Mouse (Mus musculus) T-helper 2 cell (primary cell): Measurements from ENCODE around the gene Aym1.
"Not testable (repeated sequence)": the region's sequence is repeated elsewhere in the genome, so short reads cannot be mapped to it uniquely, and the experiment has no call there.

ENCODE experiments used
- in situ Hi-C: fragments of 300-600 bp; cut with MboI, MseI; formaldehyde crosslinking; loops from one replicate; pipeline ENCODE4 v1.15.1; 2025; ENCODE audit warnings: high pct_unique_total_duplicates

Gene Aym1

DNA sequence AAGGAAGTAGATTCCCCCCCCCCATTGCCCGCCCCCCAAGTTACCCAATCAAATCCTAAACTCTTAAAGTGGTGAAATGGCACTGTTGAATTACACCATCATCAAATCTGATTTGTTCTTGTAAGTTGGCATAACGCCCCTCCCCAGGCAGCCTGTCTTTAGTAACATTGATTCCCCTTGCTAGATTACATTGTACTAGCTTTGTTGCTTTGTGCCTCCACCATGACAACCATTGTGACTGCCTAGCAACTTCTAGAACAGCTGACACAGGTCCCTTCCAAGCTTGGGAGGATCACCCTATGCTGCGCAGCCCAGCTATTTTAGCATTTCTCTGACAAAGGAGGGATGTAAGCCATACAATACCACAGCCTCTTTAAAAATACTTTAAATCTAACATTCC, 5.3 kb upstream of the Aym1 start:
- in situ Hi-C loops, result no loop called here

DNA sequence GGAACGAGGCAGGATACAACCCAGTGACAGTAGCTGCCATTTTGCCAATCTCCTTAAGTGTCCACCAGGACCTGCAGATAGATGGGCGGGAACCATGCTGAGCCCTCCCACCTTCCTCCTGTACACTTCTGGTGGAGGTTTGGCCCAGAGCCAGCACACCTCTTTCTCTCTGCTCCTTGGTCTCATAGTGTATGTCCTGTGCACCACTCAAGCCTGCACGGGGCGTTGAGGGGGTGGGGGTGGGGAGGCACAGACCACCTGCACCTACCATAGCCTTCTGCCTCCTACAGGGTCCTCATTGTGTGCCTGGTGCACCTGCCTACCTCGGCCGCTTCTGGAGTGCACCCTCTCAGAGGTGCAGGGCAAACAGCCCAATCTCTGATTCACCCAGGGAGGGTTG, 4.5 kb upstream of the Aym1 start:
- in situ Hi-C loops, result no loop called here

DNA sequence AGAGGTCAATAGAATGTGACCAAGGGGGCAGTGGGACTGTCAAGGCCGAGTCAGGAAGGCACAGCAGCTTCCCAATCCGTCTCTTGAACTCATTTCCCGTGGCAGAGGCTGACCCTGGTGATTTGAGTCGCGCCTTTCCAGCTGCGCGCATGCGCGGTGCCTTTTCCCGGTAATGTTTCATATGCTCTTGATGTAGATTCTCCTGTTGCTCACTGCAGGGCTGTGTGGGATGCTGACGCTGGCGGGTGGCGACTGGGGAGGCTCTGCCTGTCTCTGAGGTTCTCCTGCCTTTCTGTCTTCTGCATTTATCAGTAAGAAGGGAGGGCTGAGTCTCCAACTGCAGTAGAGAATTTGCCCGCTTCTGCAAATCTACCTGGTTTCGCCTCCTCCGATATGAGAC, 2.8 kb upstream of the Aym1 start:
- in situ Hi-C loops, result no loop called here

DNA sequence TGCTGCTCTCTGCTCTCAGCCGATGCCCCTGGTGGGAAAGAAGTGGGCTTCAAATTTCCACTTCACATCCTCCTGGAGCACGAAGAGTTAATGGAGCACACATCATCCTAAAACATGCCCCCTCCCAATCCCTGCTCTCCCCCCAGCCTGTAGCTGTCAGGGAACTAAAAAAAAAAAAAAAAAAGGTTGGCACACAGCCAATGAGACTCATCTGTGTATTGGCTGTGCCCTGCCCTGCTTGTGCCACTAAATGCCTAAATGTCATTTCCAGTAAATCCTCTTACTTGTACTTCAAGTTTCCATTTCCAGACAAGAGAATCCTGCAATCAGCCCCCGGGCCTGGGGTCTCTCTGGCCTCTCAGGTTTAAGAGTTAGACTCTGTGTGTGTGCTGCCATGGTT, 562 bp downstream of the Aym1 start:
- in situ Hi-C loops, result no loop called here

DNA sequence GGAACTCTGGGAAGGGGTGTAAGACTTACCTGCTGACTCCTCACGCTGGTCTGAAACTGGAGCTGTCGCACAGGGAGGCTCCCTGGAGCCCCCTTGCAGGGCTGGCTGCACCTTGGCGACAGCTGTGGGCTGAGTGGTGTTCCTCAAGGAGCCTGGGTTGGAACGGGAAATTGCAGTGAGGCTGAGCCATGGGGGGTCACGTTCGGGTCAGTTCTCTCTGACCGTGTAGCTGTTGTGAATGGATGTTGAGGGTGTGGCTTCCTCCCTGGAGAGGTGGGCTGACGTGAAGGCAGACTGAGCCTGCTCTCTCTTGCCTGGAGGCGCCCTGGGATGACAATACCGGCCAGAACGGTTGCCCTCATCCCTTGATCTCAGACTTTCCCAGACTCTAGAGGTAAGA, 1.7 kb downstream of the Aym1 start:
- in situ Hi-C loops, result no loop called here

DNA sequence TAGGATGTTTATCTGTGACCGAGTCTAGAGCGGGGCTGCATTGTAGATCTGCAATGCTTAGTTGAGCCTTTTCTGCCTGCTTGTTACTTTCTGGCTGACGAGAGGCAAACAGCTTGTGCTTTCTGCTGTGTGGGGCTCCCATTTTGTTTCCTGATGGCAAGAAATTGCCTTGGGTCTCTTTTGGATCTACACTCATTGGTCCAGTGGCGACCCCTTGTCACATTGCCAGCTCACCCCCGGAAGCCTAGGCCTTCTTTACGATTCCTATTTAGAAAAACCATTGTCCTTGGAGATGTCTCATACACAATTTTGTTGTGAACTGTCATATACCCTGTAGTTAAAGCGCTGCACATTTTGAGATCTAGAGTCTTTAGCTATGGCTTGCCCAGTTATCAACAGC, 4.2 kb downstream of the Aym1 start:
- in situ Hi-C loops, result no loop called here

DNA sequence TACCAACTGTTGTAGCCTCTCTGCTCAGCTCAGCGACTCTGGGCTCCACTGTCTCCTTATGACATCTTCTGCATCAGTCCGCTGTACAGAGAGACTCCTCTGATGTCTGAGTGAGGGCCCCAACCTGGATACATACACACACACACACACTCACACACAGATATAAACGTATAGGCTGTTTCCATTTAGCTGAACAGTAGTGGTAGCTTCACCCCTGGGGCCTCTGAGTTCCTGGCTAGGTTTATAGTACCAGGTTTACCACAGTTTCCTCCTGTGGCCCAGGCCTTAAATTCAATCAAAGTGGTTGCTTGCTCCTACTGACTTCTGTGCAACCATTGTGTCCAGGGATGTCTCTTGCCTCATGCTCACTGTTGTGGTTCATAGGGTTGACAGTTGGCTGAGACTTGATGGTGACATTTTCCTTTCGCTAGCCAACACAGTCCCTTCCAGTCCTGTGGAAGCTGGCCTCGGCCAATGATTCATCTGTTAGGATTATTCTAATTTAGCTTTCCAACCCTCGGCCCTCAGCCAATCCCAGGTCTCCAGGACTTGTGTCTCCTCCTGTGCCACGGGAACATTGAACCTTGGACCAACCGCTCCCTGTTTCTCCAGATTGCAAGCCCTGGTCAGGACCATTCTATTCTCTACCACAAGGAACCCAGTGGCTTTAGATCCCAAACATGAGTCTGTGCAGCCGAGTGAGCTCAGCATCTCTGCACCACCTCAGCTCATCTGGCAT, 5.3 kb downstream of the Aym1 start:
- in situ Hi-C loops, result no loop called here

DNA sequence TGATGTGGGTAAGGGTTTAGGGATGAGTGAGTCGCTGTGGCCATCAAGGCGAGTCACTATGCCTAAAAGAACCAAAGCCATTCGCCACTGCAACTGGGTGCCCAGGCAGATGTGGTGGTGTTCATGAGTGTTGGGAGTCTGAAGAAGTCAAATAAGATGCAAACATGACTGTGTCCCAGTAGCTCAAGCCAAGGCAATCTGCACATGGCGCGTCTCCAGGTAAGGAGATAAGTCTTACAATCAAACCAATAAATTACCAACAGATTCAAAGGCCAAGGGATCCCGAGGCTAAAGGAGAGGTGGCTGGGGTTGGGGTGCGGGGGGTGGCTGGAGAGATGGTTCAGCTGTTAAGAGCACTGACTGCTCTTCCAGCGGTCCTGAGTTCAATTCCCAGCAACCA, 6.1 kb downstream of the Aym1 start:
- in situ Hi-C loops, result no loop called here

DNA sequence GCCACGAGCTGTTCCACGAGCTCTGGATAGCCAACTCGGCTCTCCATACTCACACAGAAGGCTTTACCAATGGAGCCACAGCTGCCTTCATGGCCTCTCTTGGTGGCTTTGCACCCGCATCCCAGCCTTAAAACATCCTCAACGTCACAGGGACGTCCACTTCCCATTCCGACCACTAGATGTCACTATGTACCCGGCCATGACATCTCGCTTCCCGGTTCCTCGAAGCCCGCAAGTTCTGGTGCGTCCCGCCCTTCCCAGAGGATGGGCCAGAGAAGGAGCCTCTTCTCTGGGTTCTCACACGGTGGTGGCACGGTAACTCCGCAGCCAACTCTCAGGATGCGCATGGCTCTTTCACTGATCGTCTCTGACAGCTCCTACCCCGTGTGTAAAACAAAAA, 8.8 kb downstream of the Aym1 start:
- in situ Hi-C loops, result no loop called here

DNA sequence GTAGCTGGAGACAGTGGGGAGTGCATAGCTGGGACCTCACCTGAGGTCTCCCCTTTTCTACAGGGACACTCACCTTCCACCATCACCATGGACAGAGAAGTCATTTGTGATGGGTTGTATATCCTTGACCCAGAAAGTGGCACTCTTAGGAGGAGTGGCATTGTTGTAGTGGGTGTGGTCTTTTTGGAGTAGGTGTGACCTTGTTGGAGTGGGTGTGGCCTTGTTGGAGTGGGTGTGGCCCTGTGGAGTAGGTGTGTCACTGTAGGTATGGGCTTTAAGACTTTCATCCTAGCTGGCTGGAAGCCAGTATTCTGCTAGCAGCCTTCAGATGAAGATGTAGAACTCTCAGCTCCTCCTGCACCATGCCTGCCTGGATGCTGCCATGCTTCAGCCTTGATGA, 10.6 kb downstream of the Aym1 start:
- in situ Hi-C loops, result not testable (repeated sequence)

DNA sequence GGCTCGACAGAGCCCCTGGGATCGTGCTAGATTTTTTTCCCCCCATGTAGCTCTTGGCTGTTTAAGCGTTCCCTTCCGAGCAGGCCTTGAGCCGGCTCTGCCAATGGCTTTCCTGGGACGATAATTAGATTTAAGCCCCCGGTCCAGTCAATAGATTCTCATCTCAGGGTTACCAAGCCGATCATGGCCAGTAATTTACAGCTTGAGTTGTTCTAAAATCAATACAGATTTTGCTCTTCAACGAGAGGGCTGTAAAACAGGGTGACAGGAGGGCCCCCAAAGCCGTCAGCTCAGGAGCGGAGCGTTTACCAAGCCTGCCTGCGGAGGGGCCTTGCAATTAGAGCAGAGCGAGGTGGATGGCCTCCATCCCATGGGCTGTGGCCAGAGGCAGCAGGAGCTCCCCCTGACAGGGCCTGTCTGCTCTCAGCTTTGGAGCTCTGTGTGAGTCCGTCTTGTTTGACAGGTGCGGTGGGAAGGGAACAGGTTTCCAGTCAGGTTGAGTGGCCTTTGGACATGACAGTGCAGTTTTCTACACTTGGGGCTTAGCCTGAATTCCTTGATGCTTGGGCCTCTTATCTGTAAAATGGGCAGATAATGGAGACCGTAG, 12.3 kb downstream of the Aym1 start:
- in situ Hi-C loops, result no loop called here

DNA sequence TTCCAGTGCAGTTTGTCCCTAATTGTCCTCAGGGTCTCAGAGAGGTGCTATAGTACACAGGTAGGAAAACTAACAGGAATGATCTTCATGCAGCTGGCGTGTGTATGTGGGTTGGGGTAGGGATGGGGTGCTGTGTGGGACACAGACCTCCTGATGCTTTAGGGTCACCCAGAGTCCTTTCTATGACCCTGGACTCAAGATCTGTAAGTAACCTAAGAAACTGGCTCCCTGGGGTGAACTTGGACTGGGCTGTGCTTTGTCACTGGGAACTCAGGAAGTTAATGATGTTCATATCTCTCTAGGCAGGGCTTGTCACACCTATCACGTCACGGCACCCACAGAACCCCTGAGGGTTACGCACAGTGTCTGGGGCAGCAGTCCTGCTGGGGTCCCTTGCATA, 15.4 kb downstream of the Aym1 start:
- in situ Hi-C loops, result no loop called here

DNA sequence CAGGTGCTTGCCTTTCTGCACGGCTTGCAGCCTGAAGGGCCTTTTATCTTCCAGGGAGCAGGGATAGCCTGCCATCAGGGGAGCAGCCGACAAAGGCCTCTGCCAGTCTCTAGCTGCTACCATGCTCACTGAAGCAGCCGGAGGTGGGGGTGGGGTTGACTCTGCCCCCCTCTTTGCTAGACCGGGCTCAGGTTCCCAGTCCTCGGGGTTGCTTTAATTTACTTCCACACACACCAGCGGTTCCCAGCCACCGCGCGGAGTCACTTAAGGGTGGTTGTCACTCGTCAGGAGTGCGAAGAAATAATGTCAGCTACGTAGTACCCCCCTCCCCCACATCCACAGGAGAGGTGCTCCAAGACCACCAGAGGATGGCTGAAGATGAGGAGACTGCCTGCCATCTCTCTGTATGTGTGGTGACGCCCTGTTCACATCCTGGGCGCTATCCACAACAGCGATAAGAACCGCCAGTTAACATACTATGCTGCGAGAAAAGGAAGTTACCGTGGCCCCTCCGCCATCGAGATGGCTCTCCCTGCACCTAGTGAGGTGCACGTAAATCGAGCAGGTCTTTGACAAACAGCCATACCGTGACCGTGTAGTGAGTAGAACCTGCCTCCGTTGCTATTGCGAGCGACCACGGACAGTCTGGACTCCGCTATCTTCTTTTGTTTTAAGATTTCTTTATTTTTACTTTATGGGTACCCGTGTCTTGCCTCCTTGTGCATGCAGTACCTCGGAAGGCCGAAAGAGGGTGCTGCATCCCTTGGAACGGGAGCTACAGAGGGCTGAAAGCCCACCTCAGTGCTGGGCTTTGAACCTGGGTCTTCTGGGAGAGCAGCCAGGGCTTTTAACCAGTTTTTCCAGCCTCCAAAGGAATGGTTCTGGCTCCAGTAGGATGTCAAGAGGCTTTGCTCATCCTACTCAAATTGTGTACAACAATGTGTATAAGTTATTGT, 16.2 kb downstream of the Aym1 start:
- in situ Hi-C loops, result no loop called here

DNA sequence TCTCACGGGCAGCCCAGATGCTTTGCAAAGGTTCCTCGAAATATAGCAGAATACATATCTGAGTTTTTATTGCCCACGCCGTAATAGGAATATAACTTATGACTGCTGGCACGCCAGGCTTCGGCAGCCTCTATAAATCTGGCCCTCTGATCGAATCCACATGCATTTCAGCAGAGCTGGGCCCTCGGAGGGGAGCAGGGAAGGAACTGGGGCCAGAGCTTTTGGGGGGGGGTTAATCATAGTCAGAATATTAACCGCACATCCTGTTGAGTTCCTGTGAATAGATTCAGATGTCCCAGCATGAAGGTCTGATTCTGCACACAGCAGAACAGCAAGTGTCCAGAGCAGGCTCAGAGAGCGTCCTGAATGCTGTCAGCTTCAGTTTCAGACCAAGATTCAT, 17.2 kb downstream of the Aym1 start:
- in situ Hi-C loops, result no loop called here

DNA sequence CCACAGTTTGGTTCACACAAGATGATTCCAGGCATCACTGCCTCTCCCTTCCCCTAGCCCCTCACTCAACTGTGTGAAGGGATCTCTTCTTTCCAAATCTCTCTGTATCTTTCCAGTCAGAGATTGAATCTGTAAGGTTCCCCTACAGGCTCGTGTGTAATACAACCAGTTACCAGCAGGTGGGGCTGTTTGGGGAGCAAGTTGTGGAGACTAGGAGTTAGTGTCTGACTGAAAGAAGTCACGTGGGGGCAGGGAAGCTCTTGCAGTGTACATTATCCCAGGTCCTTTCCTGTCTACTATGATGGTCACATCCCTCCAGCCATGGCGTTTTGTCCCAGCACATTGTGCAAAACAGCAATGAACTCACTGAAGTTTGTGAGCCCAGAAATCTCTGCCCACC, 18.7 kb downstream of the Aym1 start:
- in situ Hi-C loops, result loop anchor here (5.0 kb wide), 1 partner anchor 342 kb away; no protein-coding TSS in a partner anchor

DNA sequence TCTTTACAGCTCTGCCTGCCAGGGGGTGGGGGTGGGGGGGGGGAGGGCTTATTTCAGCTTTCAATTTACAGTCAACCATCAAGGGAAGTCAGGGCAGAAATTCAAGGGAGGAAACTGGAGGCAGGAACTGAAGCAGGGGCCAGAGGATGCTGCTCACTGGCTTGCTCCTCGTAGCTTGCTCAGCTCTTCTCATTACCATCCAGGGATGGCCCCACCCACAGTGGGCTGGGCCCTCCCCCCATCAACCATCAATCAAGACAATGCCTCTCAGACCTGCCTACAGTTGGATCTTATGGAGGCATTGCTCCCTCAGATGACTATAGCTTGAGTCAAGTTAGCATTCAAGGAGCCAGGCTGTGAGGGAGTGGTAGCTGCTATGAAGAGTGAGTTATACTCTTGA, 19.2 kb downstream of the Aym1 start:
- in situ Hi-C loops, result loop anchor here (5.0 kb wide), 1 partner anchor 341 kb away; no protein-coding TSS in a partner anchor

DNA sequence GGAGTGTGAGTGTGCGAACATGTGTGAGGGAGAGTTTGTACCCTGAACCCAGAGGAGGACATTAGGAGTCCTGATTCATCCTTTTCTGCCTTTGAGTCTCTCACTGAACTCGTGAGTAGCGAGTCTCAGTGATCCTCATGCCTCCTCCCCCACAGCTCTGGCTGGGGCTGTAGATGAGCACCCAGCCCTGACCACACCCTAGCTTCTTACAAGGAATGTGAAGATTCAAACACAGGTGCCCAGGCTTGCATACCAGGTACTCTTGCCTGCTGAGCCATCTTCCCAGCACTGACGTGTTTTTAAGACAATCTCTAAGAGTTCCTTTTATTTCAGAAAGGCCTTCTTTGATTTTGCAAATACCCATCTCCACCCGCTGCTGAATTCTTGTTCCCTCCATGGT, 22.3 kb downstream of the Aym1 start:
- in situ Hi-C loops, result loop anchor here (5.0 kb wide), 1 partner anchor 338 kb away; no protein-coding TSS in a partner anchor

DNA sequence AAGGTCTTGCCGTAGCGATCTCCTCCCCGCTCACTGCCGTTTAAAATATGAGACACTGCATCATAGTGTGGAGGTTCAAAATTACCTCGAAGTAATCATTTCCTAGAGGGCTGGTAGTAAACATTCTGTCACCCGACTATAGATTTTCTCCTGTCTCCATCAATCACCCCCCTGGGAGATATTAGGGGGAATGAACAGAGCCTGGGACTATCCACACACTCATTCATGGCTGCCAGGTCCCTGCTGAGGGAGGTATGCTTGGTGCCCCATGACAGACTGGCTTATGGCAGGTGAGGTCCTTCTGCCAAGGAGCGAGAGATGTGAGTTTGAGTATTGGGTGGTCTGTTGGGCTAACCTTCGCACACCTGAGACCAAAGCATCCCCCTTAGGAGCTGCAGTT, 23.5 kb downstream of the Aym1 start:
- in situ Hi-C loops, result no loop called here

DNA sequence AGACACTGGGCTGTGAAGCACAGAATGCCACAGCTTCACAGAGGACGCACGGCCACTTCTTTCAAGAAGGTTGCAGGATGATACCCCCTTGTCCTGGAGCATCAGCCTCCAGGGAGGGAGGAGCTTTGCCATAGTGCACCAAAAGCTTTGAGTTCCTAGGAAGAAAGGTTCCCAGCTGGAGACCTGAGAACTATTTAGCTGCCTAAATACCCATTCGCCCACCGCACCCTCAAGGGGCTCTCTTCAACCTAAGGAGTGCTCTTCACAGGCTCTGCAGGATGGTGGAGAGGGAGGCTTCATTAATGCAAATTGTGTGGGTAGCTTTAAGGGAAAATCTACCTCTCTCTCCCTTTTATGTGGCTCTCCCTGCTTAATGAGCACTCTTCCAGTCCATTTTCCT, 25.5 kb downstream of the Aym1 start:
- in situ Hi-C loops, result no loop called here

DNA sequence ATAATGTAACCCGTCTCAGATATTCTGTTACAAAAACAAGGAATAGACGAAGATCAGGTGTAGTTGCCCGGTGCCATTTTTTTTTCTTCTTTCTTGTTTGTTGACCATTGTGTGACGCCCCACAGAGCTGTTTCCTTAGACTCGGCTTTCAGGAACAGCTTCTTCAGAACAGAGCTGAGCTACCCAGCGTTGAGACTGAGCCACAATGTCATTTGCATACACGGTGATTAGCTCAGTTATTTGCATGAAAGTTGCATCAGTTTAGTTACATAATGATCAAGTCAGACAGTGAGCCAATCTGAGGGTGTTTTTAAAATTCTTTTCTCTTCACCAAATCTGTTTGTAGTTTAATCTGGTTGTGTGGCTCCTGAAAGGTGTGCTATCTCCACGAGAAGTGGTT, 36.7 kb downstream of the Aym1 start:
- in situ Hi-C loops, result no loop called here

DNA sequence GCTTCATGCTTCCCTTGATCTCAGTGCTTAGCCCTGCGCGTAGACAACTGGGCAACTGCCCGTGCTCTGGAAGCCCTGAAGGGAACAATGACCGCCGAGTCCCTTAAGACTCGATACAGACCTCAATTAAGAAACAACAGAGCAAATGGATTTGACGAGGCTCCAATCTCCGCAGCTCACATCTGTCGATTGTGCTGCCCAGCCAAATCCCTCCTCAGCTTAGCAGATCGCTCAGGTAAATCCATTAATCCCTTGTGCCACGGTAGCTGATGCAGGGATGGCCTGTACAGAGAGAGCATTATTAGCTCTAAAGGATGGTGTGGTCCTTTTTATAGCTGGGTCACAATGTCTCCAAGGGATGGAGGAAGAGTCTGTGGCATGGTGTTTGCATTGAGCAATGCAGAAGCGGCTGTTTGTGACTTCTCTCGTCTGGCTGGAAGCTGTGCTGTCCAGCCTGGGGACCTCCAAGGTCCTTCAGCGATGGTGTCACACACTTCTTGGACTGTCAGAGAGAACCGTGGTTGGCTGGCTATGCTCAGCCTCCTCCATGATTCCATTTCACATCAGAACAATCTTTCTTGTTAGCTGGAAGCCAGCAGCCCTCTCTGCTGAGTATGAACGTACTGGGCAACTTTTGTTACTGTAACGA, 39.3 kb downstream of the Aym1 start:
- in situ Hi-C loops, result no loop called here
